Mouse (Mus musculus) limb, embryonic 14.5 days (tissue): ENCODE results near the gene Hmga1. TPM values are rescaled to one million over a fixed set of nuclear protein-coding genes. Genes with fewer than 3 reads are reported as not detected.

Experiments used
- ATAC-seq: fragments of 200-750 bp; cut with Nextera tagmentation; 2 replicates; pipeline ENCODE4 v1.8.0; 2017; ENCODE audit warnings: low read depth, moderate number of reproducible peaks, moderate TSS enrichment; ENCODE audit not compliant: low FRiP score
- DNase-seq: peaks from one replicate; pipeline ENCODE4 v3.0.0-alpha.2; 2015; ENCODE audit warnings: low spot score
- H3K27ac ChIP-seq: fragments of 300-500 bp; sonication (generic); replicated peaks from 2 replicates; pipeline ENCODE4 v1.5.1; 2014; ENCODE audit warnings: low read depth, mild to moderate bottlenecking, low read length, moderate library complexity, mixed read lengths
- H3K27me3 ChIP-seq: fragments of 300-500 bp; sonication (generic); 2 replicates; pipeline ENCODE4 v1.6.1; 2014; ENCODE audit warnings: low read length, mixed read lengths; ENCODE audit not compliant: control insufficient read depth, insufficient read depth
- H3K36me3 ChIP-seq: fragments of 300-500 bp; sonication (generic); 2 replicates; pipeline ENCODE4 v1.6.1; 2014; ENCODE audit warnings: mild to moderate bottlenecking, low read length, moderate library complexity, mixed read lengths; ENCODE audit not compliant: control insufficient read depth, insufficient read depth
- H3K4me1 ChIP-seq: fragments of 300-500 bp; sonication (generic); 2 replicates; pipeline ENCODE4 v1.6.1; 2014; ENCODE audit warnings: antibody characterized with exemption, low read length, mixed read lengths; ENCODE audit not compliant: control insufficient read depth, insufficient read depth
- H3K4me2 ChIP-seq: fragments of 300-500 bp; sonication (generic); replicated peaks from 2 replicates; pipeline ENCODE4 v1.6.1; 2014; ENCODE audit warnings: low read depth, mild to moderate bottlenecking, low read length, moderate library complexity; ENCODE audit not compliant: severe bottlenecking
- H3K4me3 ChIP-seq: fragments of 300-500 bp; sonication (generic); replicated peaks from 2 replicates; pipeline ENCODE4 v1.5.1; 2014; ENCODE audit warnings: low read length
- H3K9ac ChIP-seq: fragments of 300-500 bp; sonication (generic); 2 replicates; pipeline ENCODE4 v1.6.1; 2014; ENCODE audit warnings: mild to moderate bottlenecking, low read depth, low read length, moderate library complexity; ENCODE audit not compliant: severe bottlenecking
- H3K9me3 ChIP-seq: fragments of 300-500 bp; sonication (generic); 2 replicates; pipeline ENCODE4 v1.6.1; 2016; ENCODE audit warnings: low read length; ENCODE audit not compliant: control insufficient read depth
- POLR2A ChIP-seq: fragments of 200-500 bp; IDR thresholded peaks from 2 replicates; pipeline ENCODE4 v1.8.0; 2012; ENCODE audit warnings: inconsistent platforms, mild to moderate bottlenecking, moderate library complexity, borderline replicate concordance; ENCODE audit not compliant: insufficient read depth, insufficient read length; ENCODE audit errors: extremely low read depth
- WGBS: fragments of 180-500 bp; shearing (Covaris S2); extraction: QIAGEN DNeasy Blood & Tissue Kit; methylation state at CpG from one replicate; pipeline ENCODE4 v1.1.7; 2014; 5-methylcytosine and 5-hydroxymethylcytosine counted together
- polyA plus RNA-seq, 2 experiments: library from polyadenylated mRNA; depleted of rRNA in 1 of 2; stranded (reverse) in 1 of 2; unstranded in 1 of 2; fragments of >200 nt; fragmentation: Nextera tagmentation in 1 of 2; extraction: Ambion mirVana in 1 of 2; gene quantifications; 2 replicates each; pipeline versions ENCODE4 v1.2.1 to v1.2.3; 2012 to 2014

Hmga1 gene
- polyA plus RNA-seq, 2 experiments = 196 to 227 TPM

- Histone ChIP-seq H3K4me1 (no peaks in the 10 kb centered on the region; the same call in 1 of the 2 replicates), H3K9me3 (no peaks in the 10 kb centered on the region), H3K36me3 (peaks cover 52% of the 10 kb centered on the region), H3K27me3 (no peaks in the 10 kb centered on the region), H3K4me3 (no peak overlapping the region), H3K4me2 (no peak overlapping the region), H3K27ac (no peak overlapping the region), H3K9ac (no peak overlapping the region)
- ATAC-seq = no peak
- TF ChIP-seq POLR2A = no peak
- WGBS = 84% methylated on average over 15 of the region's 15 CpGs
- DNase-seq = no peak
These were observed 39.5 kb downstream of the Hmga1 start for GRCm38 (mm10) chr17:27595659-27596375.

- DNase-seq = no peak
- Histone ChIP-seq H3K27me3 (no peaks in the 10 kb centered on the region), H3K4me3 (no peak overlapping the region), H3K9ac (no peak overlapping the region), H3K9me3 (no peaks in the 10 kb centered on the region), H3K4me1 (no peaks in the 10 kb centered on the region; the same call in 1 of the 2 replicates), H3K36me3 (peaks cover 48% of the 10 kb centered on the region), H3K27ac (no peak overlapping the region), H3K4me2 (no peak overlapping the region)
- WGBS = 66% methylated on average over 21 of the region's 21 CpGs
- TF ChIP-seq POLR2A = no peak
- ATAC-seq = no peak
These were observed 40.3 kb downstream of the Hmga1 start for GRCm38 (mm10) chr17:27596376-27597190.

GRCm38 (mm10) chr17:27600286-27600685 is 44.0 kb downstream of the Hmga1 start:
- H3K27ac ChIP-seq = no peak overlapping the region
- DNase-seq (no peak), ATAC-seq (no peak)
- no peaks in the 10 kb centered on the region for H3K9me3 ChIP-seq
- no peak overlapping the region for H3K9ac ChIP-seq
- no peak for TF ChIP-seq POLR2A
- H3K4me1 ChIP-seq = peaks cover 16% of the 10 kb centered on the region
- WGBS = 88% methylated on average over 3 of the region's 3 CpGs
- no peak overlapping the region for H3K4me3 ChIP-seq
- H3K36me3 ChIP-seq = peaks cover 24% of the 10 kb centered on the region
- H3K4me2 ChIP-seq = no peak overlapping the region
- H3K27me3 ChIP-seq = no peaks in the 10 kb centered on the region

- H3K27ac ChIP-seq = no peak overlapping the region
- peaks cover 16% of the 10 kb centered on the region for H3K4me1 ChIP-seq
- H3K4me3 ChIP-seq = no peak overlapping the region
- H3K9me3 ChIP-seq = no peaks in the 10 kb centered on the region
- H3K27me3 ChIP-seq = no peaks in the 10 kb centered on the region
- DNase-seq (no peak), ATAC-seq (no peak)
- no peak overlapping the region for H3K4me2 ChIP-seq
- no peak overlapping the region for H3K9ac ChIP-seq
- TF ChIP-seq POLR2A = no peak
- 68% methylated on average over 5 of the region's 5 CpGs for WGBS
- peaks cover 20% of the 10 kb centered on the region for H3K36me3 ChIP-seq
These were observed 44.6 kb downstream of the Hmga1 start for GRCm38 (mm10) chr17:27600869-27601268.

- H3K4me1 ChIP-seq = peaks cover 20% of the 10 kb centered on the region
- no peak overlapping the region for H3K27ac ChIP-seq
- H3K9ac ChIP-seq = no peak overlapping the region
- H3K9me3 ChIP-seq = no peaks in the 10 kb centered on the region
- no peak for DNase-seq
- TF ChIP-seq POLR2A = no peak
- no peak overlapping the region for H3K4me3 ChIP-seq
- WGBS = 81% methylated on average over 2 of the region's 2 CpGs
- H3K36me3 ChIP-seq = peaks cover 10% of the 10 kb centered on the region
- ATAC-seq = no peak
- H3K27me3 ChIP-seq = no peaks in the 10 kb centered on the region
- no peak overlapping the region for H3K4me2 ChIP-seq
These were observed 46.7 kb downstream of the Hmga1 start for GRCm38 (mm10) chr17:27603036-27603435.
